Mouse (Mus musculus): ENCODE measurements at regions not wholly inside any gene's neighbourhood (a gene's known extent, or its start where the extent isn't known, plus 50 kb on each side); places are given as distances from the start of the nearest gene placed in this dataset.

DNA sequence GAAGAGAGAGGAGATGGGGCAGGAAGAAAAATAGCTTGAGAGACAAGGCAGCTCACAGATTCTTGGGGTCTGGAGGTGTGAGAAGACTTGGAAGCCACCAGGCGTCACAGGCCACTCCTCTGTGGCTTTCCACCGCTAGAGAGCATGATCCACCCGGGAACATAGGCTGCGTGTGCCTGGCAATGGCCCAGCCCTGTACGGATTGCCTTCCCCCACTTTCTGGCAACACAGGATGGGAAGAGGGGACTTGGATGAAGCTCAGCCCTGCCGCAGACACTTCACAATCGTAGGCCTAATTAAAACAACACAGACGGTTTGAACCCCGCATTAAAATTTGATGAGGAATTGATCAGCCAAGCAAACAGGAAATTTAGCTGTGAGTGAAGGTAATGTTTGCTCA, 209.8 kb downstream of the Dhx35 start:
- H3K27ac ChIP-seq (ENCODE audit: insufficient read depth, low read length): no peak overlapping the region
- H3K36me3 ChIP-seq (ENCODE audit: control insufficient read depth, insufficient read depth, low read length, poor library complexity, severe bottlenecking): no peaks in the 10 kb centered on the region
- no peak overlapping the region for H3K4me3 ChIP-seq (ENCODE audit: low read depth, low read length)
- H3K9me3 ChIP-seq (replicated peaks; ENCODE audit: control insufficient read depth, insufficient read depth, low read length, poor library complexity, severe bottlenecking): no peaks in the 10 kb centered on the region
- TF ChIP-seq POLR2A (IDR thresholded peaks at IDR 0.05; ENCODE audit: insufficient read depth, low read length) (no peak), CTCF (IDR thresholded peaks at IDR 0.05; ENCODE audit: low read depth, low read length) (no peak), EP300 (IDR thresholded peaks at IDR 0.05; ENCODE audit: insufficient read depth, low read depth, low read length) (no peak)
- no peaks in the 10 kb centered on the region for H3K4me1 ChIP-seq (ENCODE audit: control insufficient read depth, insufficient read depth, low read length)
- H3K9ac ChIP-seq (ENCODE audit: low read depth, poor library complexity, severe bottlenecking): no peak overlapping the region
- H3K27me3 ChIP-seq (ENCODE audit: control insufficient read depth, insufficient read depth, low read length, poor library complexity, severe bottlenecking): no peaks in the 10 kb centered on the region

DNA sequence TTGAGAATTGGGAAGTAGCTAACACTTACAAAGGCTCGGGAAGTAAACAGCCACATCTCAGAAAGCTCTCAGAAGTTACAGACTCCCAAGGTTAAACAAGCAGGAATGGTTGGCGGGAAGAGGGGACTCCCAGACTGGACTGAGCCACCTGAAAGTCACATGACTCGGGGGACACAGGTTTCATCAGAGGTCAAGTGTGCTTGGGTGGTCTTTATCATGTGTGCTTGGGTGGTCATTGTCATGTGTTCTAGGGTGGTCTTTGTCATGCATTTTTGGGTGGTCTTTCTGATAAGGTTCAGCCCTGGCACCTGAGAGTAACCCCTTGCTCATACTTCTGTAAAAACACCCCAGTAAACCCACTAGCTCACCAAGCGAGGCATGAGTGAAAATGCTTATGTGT, 218.1 kb downstream of the Dhx35 start:
- H3K27ac ChIP-seq (ENCODE audit: insufficient read depth, low read length): no peak overlapping the region
- TF ChIP-seq EP300 (IDR thresholded peaks at IDR 0.05; ENCODE audit: insufficient read depth, low read depth, low read length): peak; percentile 82
- TF ChIP-seq POLR2A (IDR thresholded peaks at IDR 0.05; ENCODE audit: insufficient read depth, low read length): no peak
- H3K9me3 ChIP-seq (replicated peaks; ENCODE audit: control insufficient read depth, insufficient read depth, low read length, poor library complexity, severe bottlenecking): no peaks in the 10 kb centered on the region
- H3K4me3 ChIP-seq (ENCODE audit: low read depth, low read length): no peak overlapping the region
- peaks cover 3% of the 10 kb centered on the region for H3K4me1 ChIP-seq (ENCODE audit: control insufficient read depth, insufficient read depth, low read length)
- H3K9ac ChIP-seq (ENCODE audit: low read depth, poor library complexity, severe bottlenecking): no peak overlapping the region
- no peaks in the 10 kb centered on the region for H3K36me3 ChIP-seq (ENCODE audit: control insufficient read depth, insufficient read depth, low read length, poor library complexity, severe bottlenecking)
- H3K27me3 ChIP-seq (ENCODE audit: control insufficient read depth, insufficient read depth, low read length, poor library complexity, severe bottlenecking): no peaks in the 10 kb centered on the region

DNA sequence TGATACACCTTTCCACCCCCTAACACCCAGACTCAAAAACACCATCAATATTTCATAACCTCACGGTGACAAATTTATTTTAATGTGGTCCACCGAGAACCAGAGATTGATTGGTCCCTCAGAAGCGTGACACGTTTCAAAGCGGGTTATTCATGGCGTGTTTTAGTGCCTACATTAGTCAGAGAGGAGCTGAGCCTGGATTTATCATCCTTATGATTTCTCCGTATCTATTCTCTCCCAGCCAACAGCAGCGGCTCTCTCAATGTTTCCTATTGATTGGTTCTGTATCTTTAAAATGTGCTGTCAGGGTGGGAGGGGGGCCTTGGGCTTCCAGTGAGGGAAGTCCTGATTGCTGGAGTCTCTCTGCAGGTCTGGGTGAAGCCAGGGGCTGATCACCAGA, 219.9 kb downstream of the Dhx35 start:
- Histone ChIP-seq H3K36me3 (ENCODE audit: control insufficient read depth, insufficient read depth, low read length, poor library complexity, severe bottlenecking) (no peaks in the 10 kb centered on the region), H3K4me3 (ENCODE audit: low read depth, low read length) (no peak overlapping the region), H3K27ac (ENCODE audit: insufficient read depth, low read length) (no peak overlapping the region), H3K9ac (ENCODE audit: low read depth, poor library complexity, severe bottlenecking) (no peak overlapping the region), H3K4me1 (ENCODE audit: control insufficient read depth, insufficient read depth, low read length) (peaks cover 3% of the 10 kb centered on the region), H3K9me3 (replicated peaks; ENCODE audit: control insufficient read depth, insufficient read depth, low read length, poor library complexity, severe bottlenecking) (no peaks in the 10 kb centered on the region), H3K27me3 (ENCODE audit: control insufficient read depth, insufficient read depth, low read length, poor library complexity, severe bottlenecking) (no peaks in the 10 kb centered on the region)
- no peak for TF ChIP-seq POLR2A (IDR thresholded peaks at IDR 0.05; ENCODE audit: insufficient read depth, low read length)
- no peak for TF ChIP-seq CTCF (IDR thresholded peaks at IDR 0.05; ENCODE audit: low read depth, low read length)
- no peak for TF ChIP-seq EP300 (IDR thresholded peaks at IDR 0.05; ENCODE audit: insufficient read depth, low read depth, low read length)

DNA sequence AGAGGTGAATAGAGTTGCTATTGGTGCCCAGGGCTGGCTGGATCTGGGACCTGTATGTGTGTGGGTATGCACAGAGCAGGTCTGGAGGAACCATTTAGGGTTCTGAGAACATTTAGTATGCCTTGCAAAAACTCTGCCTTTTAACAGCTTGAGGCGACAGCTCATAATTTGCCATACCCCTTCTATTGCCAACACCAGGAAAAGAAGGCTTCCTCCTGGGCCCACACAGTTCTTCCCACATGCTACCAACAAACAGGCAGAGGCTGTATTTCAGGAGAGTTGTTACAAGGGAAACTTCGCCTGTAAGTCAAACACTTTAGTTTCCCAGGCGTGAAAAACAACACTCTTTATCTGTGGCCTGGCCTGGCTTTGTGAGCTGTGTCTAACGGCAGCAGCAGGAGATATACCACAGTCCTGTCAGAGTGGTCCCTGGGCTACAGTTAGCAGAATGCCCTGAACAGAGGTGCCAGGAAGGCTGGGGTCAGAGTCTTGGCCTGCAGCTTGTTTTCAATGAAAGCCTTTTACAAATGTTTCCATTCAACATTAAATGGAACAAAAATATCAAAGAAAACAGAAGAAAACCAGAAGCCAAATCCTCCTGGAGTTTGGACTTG, 225.4 kb downstream of the Dhx35 start:
- no peak overlapping the region for H3K27ac ChIP-seq (ENCODE audit: insufficient read depth, low read length)
- H3K4me1 ChIP-seq (ENCODE audit: control insufficient read depth, insufficient read depth, low read length): no peaks in the 10 kb centered on the region
- no peaks in the 10 kb centered on the region for H3K27me3 ChIP-seq (ENCODE audit: control insufficient read depth, insufficient read depth, low read length, poor library complexity, severe bottlenecking)
- no peak overlapping the region for H3K9ac ChIP-seq (ENCODE audit: low read depth, poor library complexity, severe bottlenecking)
- no peaks in the 10 kb centered on the region for H3K9me3 ChIP-seq (replicated peaks; ENCODE audit: control insufficient read depth, insufficient read depth, low read length, poor library complexity, severe bottlenecking)
- no peak overlapping the region for H3K4me3 ChIP-seq (ENCODE audit: low read depth, low read length)
- TF ChIP-seq EP300 (IDR thresholded peaks at IDR 0.05; ENCODE audit: insufficient read depth, low read depth, low read length): no peak
- no peak for TF ChIP-seq POLR2A (IDR thresholded peaks at IDR 0.05; ENCODE audit: insufficient read depth, low read length)
- no peak for TF ChIP-seq CTCF (IDR thresholded peaks at IDR 0.05; ENCODE audit: low read depth, low read length)
- no peaks in the 10 kb centered on the region for H3K36me3 ChIP-seq (ENCODE audit: control insufficient read depth, insufficient read depth, low read length, poor library complexity, severe bottlenecking)

DNA sequence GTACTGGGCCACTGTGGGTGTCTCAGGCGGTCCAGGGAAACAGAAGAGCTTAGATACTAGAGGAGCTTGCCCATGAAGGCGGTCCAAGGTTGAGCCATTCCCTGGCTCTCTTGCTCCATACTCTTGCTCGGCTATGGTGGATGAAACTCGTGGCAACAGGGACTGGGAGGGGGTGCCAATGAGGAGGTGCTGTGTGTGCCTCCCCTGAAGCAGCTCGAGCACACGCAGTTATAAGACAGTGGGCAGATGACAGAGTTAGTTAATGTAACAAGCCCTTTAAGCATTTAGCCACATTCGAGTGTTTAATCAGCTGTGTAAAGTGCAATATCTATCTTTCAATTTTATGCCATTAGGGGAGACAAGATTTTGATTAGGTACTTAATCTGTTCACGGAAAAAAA, 237.5 kb downstream of the Dhx35 start:
- no peak overlapping the region for H3K9ac ChIP-seq (ENCODE audit: low read depth, poor library complexity, severe bottlenecking)
- H3K27ac ChIP-seq (ENCODE audit: insufficient read depth, low read length): no peak overlapping the region
- H3K4me3 ChIP-seq (ENCODE audit: low read depth, low read length): no peak overlapping the region
- no peaks in the 10 kb centered on the region for H3K9me3 ChIP-seq (replicated peaks; ENCODE audit: control insufficient read depth, insufficient read depth, low read length, poor library complexity, severe bottlenecking)
- H3K4me1 ChIP-seq (ENCODE audit: control insufficient read depth, insufficient read depth, low read length): no peaks in the 10 kb centered on the region
- TF ChIP-seq POLR2A (IDR thresholded peaks at IDR 0.05; ENCODE audit: insufficient read depth, low read length): no peak
- no peak for TF ChIP-seq CTCF (IDR thresholded peaks at IDR 0.05; ENCODE audit: low read depth, low read length)
- TF ChIP-seq EP300 (IDR thresholded peaks at IDR 0.05; ENCODE audit: insufficient read depth, low read depth, low read length): no peak
- H3K27me3 ChIP-seq (ENCODE audit: control insufficient read depth, insufficient read depth, low read length, poor library complexity, severe bottlenecking): no peaks in the 10 kb centered on the region
- no peaks in the 10 kb centered on the region for H3K36me3 ChIP-seq (ENCODE audit: control insufficient read depth, insufficient read depth, low read length, poor library complexity, severe bottlenecking)

DNA sequence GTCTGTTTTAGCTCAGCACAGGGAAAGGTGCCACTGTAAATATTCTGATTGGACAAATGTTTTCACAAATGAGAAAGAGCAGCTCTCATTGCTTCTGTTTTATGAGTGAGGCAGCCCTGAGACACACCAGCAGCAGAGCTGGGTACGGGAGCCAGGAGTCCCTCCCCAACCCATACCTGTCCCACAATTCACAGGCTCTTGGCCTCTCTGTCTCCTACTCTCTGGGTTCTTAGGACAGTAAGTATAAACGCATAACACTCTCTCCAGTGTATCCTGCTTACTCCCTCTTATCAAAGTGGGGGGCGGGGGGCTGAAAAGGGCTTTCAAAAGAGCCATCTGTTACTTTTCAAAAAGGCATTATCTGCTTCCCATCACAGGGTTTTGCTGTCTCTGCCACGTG, 245.3 kb downstream of the Dhx35 start:
- no peaks in the 10 kb centered on the region for H3K9me3 ChIP-seq (replicated peaks; ENCODE audit: control insufficient read depth, insufficient read depth, low read length, poor library complexity, severe bottlenecking)
- no peak for TF ChIP-seq CTCF (IDR thresholded peaks at IDR 0.05; ENCODE audit: low read depth, low read length)
- no peak for TF ChIP-seq POLR2A (IDR thresholded peaks at IDR 0.05; ENCODE audit: insufficient read depth, low read length)
- TF ChIP-seq EP300 (IDR thresholded peaks at IDR 0.05; ENCODE audit: insufficient read depth, low read depth, low read length): no peak
- no peaks in the 10 kb centered on the region for H3K27me3 ChIP-seq (ENCODE audit: control insufficient read depth, insufficient read depth, low read length, poor library complexity, severe bottlenecking)
- H3K36me3 ChIP-seq (ENCODE audit: control insufficient read depth, insufficient read depth, low read length, poor library complexity, severe bottlenecking): no peaks in the 10 kb centered on the region
- H3K4me3 ChIP-seq (ENCODE audit: low read depth, low read length): no peak overlapping the region
- H3K4me1 ChIP-seq (ENCODE audit: control insufficient read depth, insufficient read depth, low read length): no peaks in the 10 kb centered on the region
- no peak overlapping the region for H3K9ac ChIP-seq (ENCODE audit: low read depth, poor library complexity, severe bottlenecking)
- no peak overlapping the region for H3K27ac ChIP-seq (ENCODE audit: insufficient read depth, low read length)

Data from ES-Bruce4 (cell line).